Mouse (Mus musculus) intestine, postnatal 0 days (tissue): ENCODE measurements around the gene Ankrd33. TPM values are rescaled to one million over a fixed set of nuclear protein-coding genes. Genes with fewer than 3 reads are reported as not detected.
A peak's percentile ranks its signal among the peaks of the same experiment; 100 is the strongest.
"Not testable (repeated sequence)": the region's sequence is repeated elsewhere in the genome, so short reads cannot be mapped to it uniquely, and the experiment has no call there.

Experiments used
- ATAC-seq: fragments of 200-750 bp; cut with Nextera tagmentation; 2 replicates; pipeline ENCODE4 v1.8.0; 2017; ENCODE audit warnings: mild to moderate bottlenecking, moderate TSS enrichment, moderate library complexity
- H3K27ac ChIP-seq: fragments of 300-500 bp; sonication (generic); 2 replicates; pipeline ENCODE4 v1.5.1; 2014; ENCODE audit warnings: mild to moderate bottlenecking, low read depth, low read length, moderate library complexity
- H3K27me3 ChIP-seq: fragments of 300-500 bp; sonication (generic); replicated peaks from 2 replicates; pipeline ENCODE4 v1.6.1; 2014; ENCODE audit warnings: low read length, mixed read lengths; ENCODE audit not compliant: control insufficient read depth, insufficient read depth
- H3K36me3 ChIP-seq: fragments of 300-500 bp; sonication (generic); 2 replicates; pipeline ENCODE4 v1.6.1; 2014; ENCODE audit warnings: mild to moderate bottlenecking, moderate library complexity; ENCODE audit not compliant: control insufficient read depth, insufficient read depth
- H3K4me1 ChIP-seq: fragments of 300-500 bp; sonication (generic); replicated peaks from 2 replicates; pipeline ENCODE4 v1.6.1; 2014; ENCODE audit warnings: antibody characterized with exemption, low read length, mixed read lengths; ENCODE audit not compliant: control insufficient read depth, insufficient read depth
- H3K4me2 ChIP-seq: fragments of 300-500 bp; sonication (generic); replicated peaks from 2 replicates; pipeline ENCODE4 v1.6.1; 2014; ENCODE audit warnings: low read depth, mild to moderate bottlenecking, moderate library complexity
- H3K4me3 ChIP-seq: fragments of 300-500 bp; sonication (generic); 2 replicates; pipeline ENCODE4 v1.5.1; 2014; ENCODE audit warnings: low read depth, low read length
- H3K9ac ChIP-seq: fragments of 300-500 bp; sonication (generic); 2 replicates; pipeline ENCODE4 v1.6.1; 2014; ENCODE audit warnings: mild to moderate bottlenecking, low read depth, low read length
- H3K9me3 ChIP-seq: fragments of 300-500 bp; sonication (generic); 2 replicates; pipeline ENCODE4 v1.6.1; 2016; ENCODE audit warnings: mixed run types; ENCODE audit not compliant: control insufficient read depth
- CTCF ChIP-seq: sonication (generic); IDR thresholded peaks from 2 replicates; pipeline ENCODE4 v1.5.1; 2016; ENCODE audit warnings: low read depth, mild to moderate bottlenecking, control low read depth, antibody characterized with exemption, moderate library complexity
- WGBS: fragments of 180-500 bp; shearing (Covaris S2); extraction: QIAGEN DNeasy Blood & Tissue Kit; methylation state at CpG from one replicate; pipeline ENCODE4 v1.1.7; 2014; 5-methylcytosine and 5-hydroxymethylcytosine counted together
- polyA plus RNA-seq: library from polyadenylated mRNA; unstranded; fragments of >200 nt; fragmentation: Nextera tagmentation; extraction: Ambion mirVana; gene quantifications from 2 replicates; pipeline ENCODE4 v1.2.1, GENCODE M21; 2015

Gene Ankrd33
- polyA plus RNA-seq, 1 experiment from 2014 or later, result not detected

DNA sequence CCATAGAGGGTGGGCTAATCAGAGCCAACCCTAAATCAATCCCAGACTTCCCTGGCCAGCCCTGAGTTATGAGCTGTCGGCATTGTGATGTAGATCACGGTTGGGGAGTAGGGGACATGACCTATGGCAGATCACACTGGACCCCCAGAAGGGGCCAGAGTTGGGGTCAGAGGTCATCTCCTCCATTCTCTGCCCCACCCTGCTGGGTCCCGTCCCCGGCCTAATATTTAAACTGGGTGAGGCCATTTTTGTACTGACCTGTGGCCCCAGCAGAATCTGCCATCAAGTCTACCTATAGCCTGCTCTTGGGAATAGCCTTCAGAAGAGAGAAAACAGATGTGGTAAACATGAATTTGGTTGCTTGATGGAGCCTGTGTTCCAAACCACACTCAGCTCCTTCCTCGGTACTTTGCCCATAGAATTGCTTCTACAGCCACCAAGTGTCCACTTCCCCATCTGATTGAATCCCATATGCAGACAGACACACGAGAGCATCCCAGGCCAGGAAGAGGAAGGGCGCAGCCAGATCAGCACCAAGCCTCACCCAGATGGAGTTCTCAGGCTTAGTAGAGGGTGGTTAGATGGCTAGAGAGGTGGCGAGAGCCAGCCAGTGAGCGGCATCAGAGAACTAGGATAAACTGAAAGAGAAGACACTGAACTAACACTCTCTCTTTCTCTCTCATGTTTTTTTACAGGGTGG lies 11.8 kb upstream of the Ankrd33 start:
- Histone ChIP-seq H3K27ac (no peak overlapping the region), H3K27me3 (no peaks in the 10 kb centered on the region), H3K4me1 (no peaks in the 10 kb centered on the region), H3K4me2 (no peak overlapping the region), H3K36me3 (no peaks in the 10 kb centered on the region), H3K4me3 (no peak overlapping the region), H3K9ac (no peak overlapping the region), H3K9me3 (no peaks in the 10 kb centered on the region)
- TF ChIP-seq CTCF, result no peak
- 80% methylated on average over 9 of the region's 9 CpGs for WGBS
- ATAC-seq, result no peak

GRCm38 (mm10) chr15:101105496-101105994 lies 10.0 kb upstream of the Ankrd33 start:
- no peaks in the 10 kb centered on the region for H3K27me3 ChIP-seq
- H3K4me2 ChIP-seq, result peak overlapping the region; percentile 52
- no peaks in the 10 kb centered on the region for H3K4me1 ChIP-seq
- peak; percentile 97 for TF ChIP-seq CTCF
- peak overlapping the region; percentile 18; the same call in 1 of the 2 replicates for H3K4me3 ChIP-seq
- no peaks in the 10 kb centered on the region for H3K36me3 ChIP-seq
- 15% methylated on average over 12 of the region's 12 CpGs for WGBS
- no peak overlapping the region for H3K9ac ChIP-seq
- H3K9me3 ChIP-seq, result no peaks in the 10 kb centered on the region
- ATAC-seq, result peak; percentile 58
- no peak overlapping the region for H3K27ac ChIP-seq

DNA sequence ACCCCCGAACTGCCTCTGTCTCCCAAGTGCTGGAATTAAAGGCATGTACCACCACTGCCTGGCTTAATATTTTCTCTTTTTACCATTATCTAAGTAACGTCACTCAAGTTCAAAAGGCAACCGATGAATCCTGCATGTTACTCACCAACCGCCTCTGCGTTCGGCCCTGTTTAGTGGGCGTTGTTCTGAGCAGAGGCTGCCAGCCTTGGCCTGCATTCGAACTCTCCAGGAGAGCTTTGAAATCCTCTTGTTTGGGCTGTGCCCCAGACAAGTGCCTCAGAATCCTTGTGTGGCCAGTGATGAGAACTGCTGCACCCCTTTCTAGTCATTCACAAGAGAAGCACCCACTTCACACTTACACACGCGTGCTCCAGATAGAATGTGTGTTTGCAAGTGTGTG lies 9.5 kb upstream of the Ankrd33 start:
- Histone ChIP-seq H3K4me1 (no peaks in the 10 kb centered on the region), H3K9me3 (no peaks in the 10 kb centered on the region), H3K9ac (no peak overlapping the region), H3K27ac (no peak overlapping the region), H3K27me3 (no peaks in the 10 kb centered on the region), H3K4me2 (peak overlapping the region; percentile 52; the same call in 1 of the 2 replicates), H3K4me3 (no peak overlapping the region), H3K36me3 (no peaks in the 10 kb centered on the region)
- no peak for TF ChIP-seq CTCF
- 85% methylated on average over 10 of the region's 10 CpGs for WGBS
- ATAC-seq, result no peak

DNA sequence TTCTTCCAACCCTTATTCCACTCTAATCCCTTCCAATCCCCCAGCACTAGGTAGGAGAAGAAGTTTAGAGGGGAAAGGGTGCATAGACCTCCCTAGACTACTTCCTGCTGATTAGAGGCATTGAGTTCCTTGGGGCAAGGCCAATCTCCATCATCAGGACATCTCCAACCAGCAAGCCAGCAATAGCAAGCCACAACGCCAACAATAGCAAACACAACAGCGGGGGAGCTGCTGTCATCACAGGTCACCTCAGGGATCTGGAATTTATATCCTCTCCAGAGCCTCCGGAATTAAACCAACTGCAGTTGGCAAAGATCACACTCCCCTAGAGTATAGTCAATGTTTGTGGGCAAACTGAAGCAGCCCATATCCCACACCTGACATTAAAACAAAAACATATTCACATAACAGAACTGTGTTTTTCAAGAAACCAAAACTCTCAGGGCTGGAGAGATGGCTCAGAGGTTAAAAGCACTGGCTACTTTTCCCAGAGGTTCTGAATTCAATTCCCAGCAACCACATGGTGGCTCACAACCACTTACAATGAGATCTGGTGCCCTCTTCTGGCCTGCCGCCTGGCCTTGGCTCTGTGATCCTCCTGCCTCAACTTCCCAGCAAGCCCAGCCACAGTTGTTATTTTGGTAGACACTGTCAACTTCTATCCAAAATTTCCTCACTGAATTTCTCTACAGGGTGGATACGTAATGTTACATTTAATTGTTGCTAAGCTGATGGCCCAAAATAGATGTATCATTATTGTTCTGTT lies 7.5 kb upstream of the Ankrd33 start:
- WGBS, result 92% methylated on average over 5 of the region's 5 CpGs
- no peak overlapping the region for H3K9ac ChIP-seq
- no peak overlapping the region for H3K4me3 ChIP-seq
- H3K4me1 ChIP-seq, result no peaks in the 10 kb centered on the region
- no peak overlapping the region for H3K4me2 ChIP-seq
- no peak for TF ChIP-seq CTCF
- no peaks in the 10 kb centered on the region for H3K27me3 ChIP-seq
- no peak for ATAC-seq
- H3K36me3 ChIP-seq, result no peaks in the 10 kb centered on the region
- H3K27ac ChIP-seq, result no peak overlapping the region
- no peaks in the 10 kb centered on the region for H3K9me3 ChIP-seq

DNA sequence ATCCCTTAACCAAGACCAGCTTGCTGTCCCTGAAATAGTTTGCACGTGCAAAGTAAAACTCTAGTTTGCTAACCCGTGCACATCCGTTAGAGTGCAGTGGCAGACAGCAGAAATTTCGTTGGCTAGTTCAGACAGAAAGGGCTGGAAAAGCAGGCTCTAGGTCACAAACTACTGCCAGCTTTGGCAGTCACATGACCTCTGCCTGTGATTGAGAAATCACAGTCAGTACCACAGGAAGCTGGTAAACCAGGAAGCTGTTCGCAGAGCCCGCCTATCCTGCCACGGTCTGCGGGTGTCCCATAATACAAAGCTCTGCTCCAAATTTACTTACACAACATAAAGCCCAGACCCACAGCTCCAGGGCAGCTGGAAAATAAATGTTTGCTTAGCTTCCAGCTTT lies 2.4 kb upstream of the Ankrd33 start:
- peak; percentile 79 for ATAC-seq
- Histone ChIP-seq H3K4me1 (no peaks in the 10 kb centered on the region), H3K27me3 (no peaks in the 10 kb centered on the region), H3K9ac (no peak overlapping the region), H3K27ac (no peak overlapping the region), H3K36me3 (no peaks in the 10 kb centered on the region), H3K4me3 (no peak overlapping the region), H3K4me2 (peak overlapping the region; percentile 37), H3K9me3 (no peaks in the 10 kb centered on the region)
- TF ChIP-seq CTCF, result peak; percentile 36
- 29% methylated on average over 8 of the region's 8 CpGs for WGBS

GRCm38 (mm10) chr15:101113778-101114177 lies 1.8 kb upstream of the Ankrd33 start:
- H3K4me1 ChIP-seq, H3K9me3 ChIP-seq, H3K4me3 ChIP-seq, H3K27ac ChIP-seq, H3K36me3 ChIP-seq, ATAC-seq, H3K27me3 ChIP-seq, H3K9ac ChIP-seq: not testable (repeated sequence)
- H3K4me2 ChIP-seq, result peak overlapping the region; percentile 37; the same call in 1 of the 2 replicates
- TF ChIP-seq CTCF, result peak; percentile 34
- WGBS, result 88% methylated on average over 2 of the region's 2 CpGs
